Mouse (Mus musculus) kidney, postnatal 14 days (tissue): Measurements from ENCODE around the gene Ly6g5c.
"Not testable (repeated sequence)": the region's sequence is repeated elsewhere in the genome, so short reads cannot be mapped to it uniquely, and the experiment has no call there.

Source experiments
- DNase-seq: peaks from one replicate; pipeline ENCODE4 v3.0.0; 2022; ENCODE audit warnings: mixed read lengths

The Ly6g5c gene

DNA sequence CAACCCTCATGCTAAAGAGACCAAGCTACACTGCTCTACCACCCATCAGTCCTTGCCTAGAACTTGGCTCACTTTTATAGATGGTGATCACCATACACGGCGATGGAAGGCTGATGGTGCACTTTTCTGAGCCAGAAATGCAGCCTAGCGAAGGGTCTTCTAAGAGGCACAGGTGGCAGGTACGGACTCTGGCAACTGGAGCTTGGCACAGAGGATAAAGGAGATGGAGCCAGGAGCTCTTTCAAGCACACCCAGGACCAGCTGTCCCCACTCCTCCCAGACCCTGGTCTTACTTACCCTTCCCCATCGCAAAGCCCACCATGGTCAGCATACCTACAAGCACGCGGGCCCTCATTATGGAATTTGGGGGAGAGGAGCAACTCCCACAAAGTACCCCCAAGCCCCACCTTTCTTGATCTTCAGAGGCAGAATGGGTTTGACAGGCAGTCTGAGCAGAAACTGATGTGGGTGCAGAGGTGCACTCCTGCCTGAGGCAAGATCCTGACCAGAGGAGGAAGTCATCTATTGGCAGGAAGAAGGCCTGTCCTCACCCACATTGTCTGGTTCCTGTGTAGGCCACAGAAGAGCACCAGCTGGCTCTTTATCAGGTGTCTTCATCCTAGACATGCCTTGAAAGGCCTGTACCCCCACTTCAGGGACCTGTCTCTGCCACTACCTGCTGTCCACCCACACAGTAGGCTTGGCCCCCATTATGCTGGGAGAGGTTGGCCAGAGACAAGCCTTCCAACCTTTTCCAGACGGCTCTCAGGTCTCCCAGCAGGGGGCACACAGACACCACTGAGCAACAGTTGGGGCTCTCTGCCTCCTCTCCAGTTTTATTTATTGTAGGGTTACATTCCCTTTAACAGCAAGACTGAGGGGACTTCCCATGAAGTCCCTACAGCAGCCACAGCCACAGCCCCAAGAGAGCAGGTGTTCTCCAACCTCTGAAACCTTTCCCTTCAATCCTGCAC is 7.3 kb downstream of the Ly6g5c start, which contains the start of gene Ly6g5b:
Gene Ly6g5b (minus strand): TSS at position 383 of the 974 bp plus-strand sequence.
- DNase-seq, result no peak

DNA sequence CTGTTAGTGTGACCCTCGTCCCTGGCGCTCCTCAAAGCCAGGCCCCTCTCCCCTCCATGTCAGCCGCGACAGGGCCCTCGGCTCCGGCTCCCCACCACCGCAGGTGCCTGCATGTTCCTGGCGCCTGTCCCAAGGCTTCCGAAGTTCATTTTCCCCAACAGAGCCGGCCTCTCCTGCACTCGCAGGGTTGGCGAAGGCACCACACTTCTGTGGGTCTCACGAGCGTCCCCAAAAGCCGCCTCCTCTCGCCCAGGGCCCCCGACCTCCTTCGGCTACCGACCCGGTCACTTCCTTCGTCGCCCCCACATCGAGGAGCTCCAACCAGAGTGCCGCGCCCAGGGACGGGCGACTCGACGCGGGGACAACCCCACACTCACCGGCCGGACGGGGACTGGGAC is 12.7 kb downstream of the Ly6g5c start:
- peak; percentile 55 for DNase-seq

DNA sequence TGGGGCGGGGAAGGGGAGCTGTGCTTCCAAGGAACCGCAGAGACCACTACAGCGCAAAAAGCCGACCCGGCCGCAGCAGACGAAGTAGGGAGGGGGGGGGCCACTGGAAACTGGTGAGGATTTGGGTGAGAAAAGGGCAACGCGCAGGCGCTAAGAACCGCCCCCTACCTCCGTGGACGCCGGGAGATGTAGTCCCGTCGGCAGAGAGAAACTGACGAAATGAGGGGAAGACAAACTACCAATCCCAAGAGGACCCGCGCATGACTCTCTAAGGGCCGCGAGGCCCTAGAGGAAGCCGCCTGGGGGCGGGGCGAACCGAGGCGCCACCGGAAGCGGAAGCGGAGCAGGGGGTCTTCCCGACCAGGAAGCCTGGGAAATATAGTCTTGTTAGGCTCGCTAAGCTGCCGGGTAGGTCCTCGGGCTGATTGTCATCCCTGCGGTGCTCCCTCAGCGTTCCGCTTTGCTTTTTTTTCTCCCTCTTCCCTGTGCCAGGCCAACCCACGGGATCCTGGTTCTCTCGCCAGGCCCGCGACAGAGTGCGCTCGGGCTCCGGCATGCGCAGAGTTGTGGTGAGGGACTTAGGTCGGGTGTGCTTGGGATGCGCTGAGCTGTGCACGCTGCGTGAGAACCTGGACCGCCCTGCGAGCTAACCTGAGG is 13.2 kb downstream of the Ly6g5c start, which contains the start of gene Gpank1:
Gene Gpank1 (plus strand): TSS at position 313 of the 657 bp plus-strand sequence.
- peak; percentile 98 for DNase-seq

DNA sequence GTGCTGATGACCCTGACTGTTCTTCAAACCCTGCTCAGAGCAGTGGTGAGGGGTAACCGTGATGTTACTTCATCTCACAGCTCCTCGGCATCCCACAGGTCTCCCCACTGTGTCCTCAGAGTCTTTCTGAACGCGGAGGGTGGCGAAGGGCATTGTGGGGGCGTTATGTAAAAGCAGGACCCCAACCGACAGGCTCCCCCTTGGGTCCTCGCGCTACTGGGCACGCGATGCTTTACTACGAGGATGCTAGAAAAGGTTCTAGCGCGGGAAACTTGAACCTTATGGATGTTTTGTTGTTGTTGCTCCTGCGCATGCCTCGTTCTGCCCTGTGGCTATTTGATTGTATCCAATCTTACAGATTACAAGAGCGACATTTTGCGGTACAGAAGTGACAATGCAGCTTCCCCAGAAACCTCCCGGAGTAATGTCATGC is 13.8 kb downstream of the Ly6g5c start, which contains the start of gene Csnk2b:
Gene Csnk2b (minus strand): TSS at position 183 of the 433 bp plus-strand sequence.
- peak; percentile 70 for DNase-seq

- not testable (repeated sequence) for DNase-seq
These were observed 15.2 kb downstream of the Ly6g5c start for GRCm38 (mm10) chr17:35123287-35123686.

GRCm38 (mm10) chr17:35124261-35124896 is 16.3 kb downstream of the Ly6g5c start:
- DNase-seq, result not testable (repeated sequence)

- no peak for DNase-seq
These were observed 17.0 kb downstream of the Ly6g5c start for GRCm38 (mm10) chr17:35125081-35125480.

GRCm38 (mm10) chr17:35125578-35125977 is 17.5 kb downstream of the Ly6g5c start:
- no peak for DNase-seq

GRCm38 (mm10) chr17:35126206-35126611 is 18.1 kb downstream of the Ly6g5c start, which contains the start of gene D17H6S53E:
TSS of gene D17H6S53E (plus strand) at chr17:35126373.
- DNase-seq, result peak; percentile 85

GRCm38 (mm10) chr17:35127017-35127416 is 18.9 kb downstream of the Ly6g5c start:
- DNase-seq, result no peak

- DNase-seq, result no peak
These were observed 20.9 kb downstream of the Ly6g5c start for GRCm38 (mm10) chr17:35128996-35129395.

DNA sequence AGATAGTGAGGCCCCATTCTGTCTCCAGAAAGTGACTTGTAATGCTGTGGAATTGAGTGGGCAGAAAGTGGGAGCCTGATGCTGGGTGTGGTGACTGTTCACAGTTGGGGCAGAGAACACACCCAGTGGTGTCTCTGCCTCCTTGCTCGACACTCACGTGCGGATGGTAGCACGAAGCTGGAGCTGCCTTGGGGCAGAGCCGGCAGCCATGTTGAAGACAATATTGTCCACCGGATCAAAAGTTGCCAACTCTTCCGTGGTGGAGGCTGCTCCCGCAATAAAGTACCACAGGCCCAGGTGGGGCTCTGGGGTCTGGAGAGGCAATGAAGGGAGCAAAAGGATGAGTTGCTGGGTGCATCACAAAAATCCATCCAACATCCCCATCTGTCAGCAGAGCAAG is 23.0 kb downstream of the Ly6g5c start:
- no peak for DNase-seq

DNA sequence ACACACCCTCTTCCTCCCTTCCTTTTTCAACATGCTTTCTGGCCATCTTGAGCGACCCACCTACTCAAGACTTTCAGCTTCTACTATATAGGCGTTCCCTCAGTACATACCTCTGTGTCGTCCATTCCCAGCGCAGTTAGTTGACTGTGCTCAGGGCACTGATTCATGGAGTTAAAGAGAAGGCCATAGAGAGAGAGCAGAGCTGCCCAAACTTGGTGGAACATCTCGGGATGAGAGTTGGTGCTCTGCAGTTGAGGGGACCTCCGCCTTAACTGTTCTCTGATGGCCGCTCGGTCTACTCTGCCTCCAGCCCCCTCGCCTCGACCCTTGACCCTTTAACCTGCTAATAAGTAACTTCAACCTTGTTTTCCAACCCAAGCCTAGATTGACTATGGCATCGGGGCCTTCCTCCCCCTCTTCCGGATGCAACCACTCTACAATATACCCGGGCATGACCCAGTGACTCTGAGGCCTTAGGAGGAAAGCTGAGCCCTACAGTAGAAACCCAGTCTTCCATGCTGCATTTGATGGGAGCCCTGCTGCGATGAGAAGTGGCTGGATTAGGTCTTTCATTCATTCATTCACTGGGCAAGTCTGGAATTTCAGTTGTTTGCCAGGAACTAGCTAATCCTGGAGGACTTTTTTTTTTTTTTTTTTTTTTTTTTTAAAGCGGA is 23.6 kb downstream of the Ly6g5c start, which contains the start of gene Apom:
Gene Apom (minus strand): TSS at position 551 of the 674 bp plus-strand sequence.
- DNase-seq, result peak; percentile 40

GRCm38 (mm10) chr17:35132174-35132560 is 24.1 kb downstream of the Ly6g5c start:
- DNase-seq, result no peak

GRCm38 (mm10) chr17:35133517-35133916 is 25.4 kb downstream of the Ly6g5c start:
- DNase-seq, result no peak

GRCm38 (mm10) chr17:35134801-35135590 is 26.9 kb downstream of the Ly6g5c start, which contains the start of gene Bag6:
TSS of gene Bag6 (plus strand) at chr17:35135178.
- DNase-seq, result peak; percentile 97

GRCm38 (mm10) chr17:35135591-35136320 is 27.7 kb downstream of the Ly6g5c start:
- DNase-seq, result no peak

DNA sequence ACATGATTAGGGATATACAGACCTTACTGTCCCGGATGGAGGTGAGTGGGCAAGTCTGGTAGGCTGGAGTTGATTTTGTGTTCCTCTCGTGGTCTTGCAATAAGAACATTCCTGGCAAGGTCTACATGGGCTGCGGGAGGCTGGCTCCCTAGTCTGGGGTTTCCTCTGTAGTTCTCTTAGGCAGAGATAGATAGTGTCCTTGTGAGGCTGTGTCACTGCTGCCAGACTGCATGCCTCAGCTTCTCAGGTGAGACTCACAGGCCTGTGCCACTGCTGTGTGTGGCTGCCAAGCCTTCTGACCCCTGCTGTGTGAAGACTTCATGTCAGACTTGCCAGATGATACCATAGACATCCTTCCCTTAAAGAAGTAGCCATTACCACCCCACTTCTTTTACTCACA is 31.2 kb downstream of the Ly6g5c start:
- DNase-seq, result no peak

DNA sequence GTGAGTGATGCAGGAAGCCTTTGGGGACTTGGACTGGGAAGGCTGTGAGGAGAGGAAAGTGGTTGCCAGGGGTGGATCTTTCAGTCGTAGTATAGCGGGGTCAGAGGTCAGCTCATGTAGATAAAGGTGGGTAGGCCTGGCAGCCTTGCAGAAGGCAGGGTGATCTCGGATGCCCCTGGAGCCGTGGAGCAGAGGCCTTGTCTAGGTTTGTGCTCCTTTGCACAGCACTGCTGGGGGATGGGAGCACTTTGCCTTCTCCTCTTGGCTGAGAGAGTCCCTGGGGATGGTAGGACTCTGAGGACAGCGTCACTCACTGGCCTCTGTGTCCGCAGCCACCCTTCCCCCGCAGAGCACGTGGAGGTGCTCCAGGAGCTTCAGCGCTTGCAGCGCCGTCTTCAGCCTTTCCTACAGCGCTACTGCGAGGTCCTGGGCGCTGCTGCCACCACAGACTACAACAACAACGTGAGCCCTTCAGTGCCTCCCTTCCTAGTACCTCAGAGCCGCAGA is 32.5 kb downstream of the Ly6g5c start:
- no peak for DNase-seq

- DNase-seq, result no peak
These were observed 33.9 kb downstream of the Ly6g5c start for GRCm38 (mm10) chr17:35141971-35142370.
